Mouse (Mus musculus): ENCODE results near the gene Limk2.
A peak's percentile ranks its signal among the peaks of the same experiment; 100 is the strongest.

Limk2 gene

GRCm38 (mm10) chr11:3371599-3372295, 37.2 kb downstream of the Limk2 start:
- DNase-seq (ENCODE audit: low read depth, low spot score), result no peak

- peak; percentile 92 for DNase-seq (ENCODE audit: low read depth, low spot score)
Observed at GRCm38 (mm10) chr11:3370928-3371598, 37.9 kb downstream of the Limk2 start.

- no peak for DNase-seq (ENCODE audit: low read depth, low spot score)
Observed at GRCm38 (mm10) chr11:3370162-3370561, 38.8 kb downstream of the Limk2 start.

- DNase-seq (ENCODE audit: low read depth, low spot score), result no peak
Observed at GRCm38 (mm10) chr11:3369449-3369848, 39.5 kb downstream of the Limk2 start.

GRCm38 (mm10) chr11:3368983-3369382, 40.0 kb downstream of the Limk2 start:
- no peak for DNase-seq (ENCODE audit: low read depth, low spot score)

- no peak for DNase-seq (ENCODE audit: low read depth, low spot score)
Observed at GRCm38 (mm10) chr11:3366411-3366810, 42.6 kb downstream of the Limk2 start.

- no peak for DNase-seq (ENCODE audit: low read depth, low spot score)
Observed at GRCm38 (mm10) chr11:3362854-3363253, 46.1 kb downstream of the Limk2 start.

- DNase-seq (ENCODE audit: low read depth, low spot score), result no peak
Observed at GRCm38 (mm10) chr11:3352990-3353585, 55.9 kb downstream of the Limk2 start.

- DNase-seq (ENCODE audit: low read depth, low spot score), result no peak
Observed at GRCm38 (mm10) chr11:3352131-3352530, 56.9 kb downstream of the Limk2 start.

GRCm38 (mm10) chr11:3349343-3349695, 59.7 kb downstream of the Limk2 start:
- DNase-seq (ENCODE audit: low read depth, low spot score), result no peak

- no peak for DNase-seq (ENCODE audit: low read depth, low spot score)
Observed at GRCm38 (mm10) chr11:3348576-3349342, 60.2 kb downstream of the Limk2 start.

- DNase-seq (ENCODE audit: low read depth, low spot score), result no peak
Observed at GRCm38 (mm10) chr11:3347835-3348195, 61.2 kb downstream of the Limk2 start.

GRCm38 (mm10) chr11:3347091-3347834, 61.7 kb downstream of the Limk2 start:
- no peak for DNase-seq (ENCODE audit: low read depth, low spot score)

- no peak for DNase-seq (ENCODE audit: low read depth, low spot score)
Observed at GRCm38 (mm10) chr11:3346351-3346750, 62.6 kb downstream of the Limk2 start.

- no peak for DNase-seq (ENCODE audit: low read depth, low spot score)
Observed at GRCm38 (mm10) chr11:3344916-3345315, 64.1 kb downstream of the Limk2 start.

- no peak for DNase-seq (ENCODE audit: low read depth, low spot score)
Observed at GRCm38 (mm10) chr11:3341476-3341875, 67.5 kb downstream of the Limk2 start.

- DNase-seq (ENCODE audit: low read depth, low spot score), result no peak
Observed at GRCm38 (mm10) chr11:3337961-3338360, 71.0 kb downstream of the Limk2 start.

- DNase-seq (ENCODE audit: low read depth, low spot score), result peak; percentile 10
Observed at GRCm38 (mm10) chr11:3337173-3337955, 71.6 kb downstream of the Limk2 start.

- no peak for DNase-seq (ENCODE audit: low read depth, low spot score)
Observed at GRCm38 (mm10) chr11:3336602-3337001, 72.4 kb downstream of the Limk2 start.

- DNase-seq (ENCODE audit: low read depth, low spot score), result no peak
Observed at GRCm38 (mm10) chr11:3335651-3336216, 73.3 kb downstream of the Limk2 start.

All from brain, embryonic 18.5 days (tissue).